Mouse (Mus musculus) kidney, embryonic 15.5 days (tissue): ENCODE measurements around the gene Hist1h4k. TPM values are rescaled to one million over a fixed set of nuclear protein-coding genes. Genes with fewer than 3 reads are reported as not detected.

Experiments used
- ATAC-seq: fragments of 200-750 bp; cut with Nextera tagmentation; replicated peaks from 2 replicates; pipeline ENCODE4 v1.8.0; 2017; ENCODE audit warnings: moderate TSS enrichment; ENCODE audit not compliant: low FRiP score
- H3K27ac ChIP-seq: fragments of 300-500 bp; sonication (generic); 2 replicates; pipeline ENCODE4 v1.5.1; 2015; ENCODE audit warnings: mild to moderate bottlenecking, inconsistent platforms
- H3K27me3 ChIP-seq: fragments of 300-500 bp; sonication (generic); 2 replicates; pipeline ENCODE4 v1.6.1; 2015; ENCODE audit warnings: inconsistent platforms
- H3K36me3 ChIP-seq: fragments of 300-500 bp; sonication (generic); 2 replicates; pipeline ENCODE4 v1.6.1; 2015; ENCODE audit warnings: inconsistent platforms
- H3K4me1 ChIP-seq: fragments of 300-500 bp; sonication (generic); 2 replicates; pipeline ENCODE4 v1.6.1; 2015; ENCODE audit warnings: inconsistent platforms
- H3K4me2 ChIP-seq: fragments of 300-500 bp; sonication (generic); 2 replicates; pipeline ENCODE4 v1.6.1; 2015; ENCODE audit warnings: moderate library complexity, mild to moderate bottlenecking, inconsistent platforms
- H3K4me3 ChIP-seq: fragments of 300-500 bp; sonication (generic); replicated peaks from 2 replicates; pipeline ENCODE4 v1.5.1; 2015; ENCODE audit warnings: mild to moderate bottlenecking, inconsistent platforms
- H3K9ac ChIP-seq: fragments of 300-500 bp; sonication (generic); 2 replicates; pipeline ENCODE4 v1.6.1; 2015; ENCODE audit warnings: mild to moderate bottlenecking, inconsistent platforms
- H3K9me3 ChIP-seq: fragments of 300-500 bp; sonication (generic); replicated peaks from 2 replicates; pipeline ENCODE4 v1.6.1; 2016; ENCODE audit warnings: inconsistent platforms
- WGBS: fragments of 180-500 bp; shearing (Covaris S2); methylation state at CpG from one replicate; pipeline ENCODE4 v1.1.7; 2015; ENCODE audit warnings: mixed read lengths; 5-methylcytosine and 5-hydroxymethylcytosine counted together
- microRNA-seq: library from miRNA; unstranded; fragments of <30 nt; microRNA quantifications from one replicate; pipeline ENCODE4, GENCODE M21; 2016
- polyA plus RNA-seq: library from polyadenylated mRNA; unstranded; fragments of >200 nt; fragmentation: Nextera tagmentation; extraction: Ambion mirVana; gene quantifications from 2 replicates; pipeline ENCODE4 v1.2.1, GENCODE M21; 2015

Gene Hist1h4k
- polyA plus RNA-seq, 1 experiment from 2014 or later = 5.4 TPM

- Histone ChIP-seq H3K4me3 (peak overlapping the region; percentile 49), H3K36me3 (no peaks in the 10 kb centered on the region), H3K27me3 (no peaks in the 10 kb centered on the region), H3K4me1 (peaks cover 30% of the 10 kb centered on the region), H3K9me3 (no peaks in the 10 kb centered on the region), H3K9ac (peak overlapping the region; percentile 67; the same call in 1 of the 2 replicates), H3K4me2 (peak overlapping the region; percentile 79), H3K27ac (peak overlapping the region; percentile 98)
- ATAC-seq = no peak
- WGBS = under 1% methylated on average over 7 of the region's 7 CpGs
Measured at GRCm38 (mm10) chr13:21714725-21715124, 35.6 kb downstream of the Hist1h4k start.

GRCm38 (mm10) chr13:21711698-21712097 lies 38.6 kb downstream of the Hist1h4k start:
- Histone ChIP-seq H3K27me3 (no peaks in the 10 kb centered on the region), H3K27ac (no peak overlapping the region), H3K4me1 (peaks cover 17% of the 10 kb centered on the region), H3K36me3 (no peaks in the 10 kb centered on the region), H3K4me2 (peak overlapping the region; percentile 75), H3K4me3 (peak overlapping the region; percentile 77), H3K9me3 (no peaks in the 10 kb centered on the region), H3K9ac (peak overlapping the region; percentile 45; the same call in 1 of the 2 replicates)
- no peak for ATAC-seq
- 28% methylated on average over 4 of the region's 4 CpGs for WGBS

- no peaks in the 10 kb centered on the region for H3K27me3 ChIP-seq
- H3K4me1 ChIP-seq = peaks cover 17% of the 10 kb centered on the region
- WGBS = 2% methylated on average over 22 of the region's 22 CpGs
- peak overlapping the region; percentile 75 for H3K4me2 ChIP-seq
- no peaks in the 10 kb centered on the region for H3K36me3 ChIP-seq
- peak overlapping the region; percentile 45 for H3K9ac ChIP-seq
- no peaks in the 10 kb centered on the region for H3K9me3 ChIP-seq
- H3K27ac ChIP-seq = peak overlapping the region; percentile 54; the same call in 1 of the 2 replicates
- peak; percentile 80 for ATAC-seq
- peak overlapping the region; percentile 77 for H3K4me3 ChIP-seq
Measured at GRCm38 (mm10) chr13:21710821-21711525, 39.3 kb downstream of the Hist1h4k start.

GRCm38 (mm10) chr13:21710031-21710711 lies 40.1 kb downstream of the Hist1h4k start:
- peak; percentile 76 for ATAC-seq
- no peaks in the 10 kb centered on the region for H3K9me3 ChIP-seq
- WGBS = under 1% methylated on average over 32 of the region's 32 CpGs
- H3K36me3 ChIP-seq = no peaks in the 10 kb centered on the region
- H3K4me3 ChIP-seq = peak overlapping the region; percentile 77
- peak overlapping the region; percentile 93 for H3K27ac ChIP-seq
- peak overlapping the region; percentile 75 for H3K4me2 ChIP-seq
- H3K27me3 ChIP-seq = no peaks in the 10 kb centered on the region
- H3K4me1 ChIP-seq = peaks cover 13% of the 10 kb centered on the region
- peak overlapping the region; percentile 48; the same call in 1 of the 2 replicates for H3K9ac ChIP-seq

GRCm38 (mm10) chr13:21706669-21707068 lies 43.6 kb downstream of the Hist1h4k start:
- H3K27ac ChIP-seq = no peak overlapping the region
- no peaks in the 10 kb centered on the region for H3K36me3 ChIP-seq
- H3K4me3 ChIP-seq = no peak overlapping the region
- no peak for ATAC-seq
- WGBS = 75% methylated on average over 4 of the region's 4 CpGs
- 0 out of 2 replicates have a peak, but pooled peaks cover 6% of the 10 kb centered on the region for H3K4me1 ChIP-seq
- no peak overlapping the region for H3K9ac ChIP-seq
- H3K4me2 ChIP-seq = no peak overlapping the region
- no peaks in the 10 kb centered on the region for H3K9me3 ChIP-seq
- no peaks in the 10 kb centered on the region for H3K27me3 ChIP-seq

Small RNAs within 50 kb of the gene (microRNA-seq; reads per million reads assigned to microRNA genes)
- gene Gm44346 = not detected
- not detected for gene Gm44357
- not detected for gene Gm44367
- not detected for gene Gm44454

Other genes with a start within 250 kb of the Hist1h4k start
- gene Gm11273, start 249.1 kb downstream of the Hist1h4k start, polyA plus RNA-seq = 5.1 and 9.2 TPM in 2 replicates
- 6.4 and 6.7 TPM in 2 replicates for gene Zkscan8, start 219.4 kb downstream of the Hist1h4k start, polyA plus RNA-seq
- gene Olfr1366, start 207.7 kb downstream of the Hist1h4k start, polyA plus RNA-seq = 0.13 and 0.21 TPM in 2 replicates
- not detected in 2 replicates for gene Olfr1535, start 190.6 kb downstream of the Hist1h4k start, polyA plus RNA-seq
- not detected in 2 replicates for gene Olfr1364, start 168.7 kb downstream of the Hist1h4k start, polyA plus RNA-seq
- gene Olfr1362, start 136.5 kb downstream of the Hist1h4k start, polyA plus RNA-seq = not detected in 2 replicates
- gene Olfr11, start 108.0 kb downstream of the Hist1h4k start, polyA plus RNA-seq = not detected in 2 replicates
- gene Olfr1361, start 87.1 kb downstream of the Hist1h4k start, polyA plus RNA-seq = not detected in 2 replicates
- gene Olfr1360, start 73.1 kb downstream of the Hist1h4k start, polyA plus RNA-seq = not detected in 2 replicates
- gene Olfr1359, start 52.4 kb downstream of the Hist1h4k start, polyA plus RNA-seq = not detected in 2 replicates
- 1.6 and 4.5 TPM in 2 replicates for gene Hist1h2bl, start 34.4 kb downstream of the Hist1h4k start, polyA plus RNA-seq
- gene Hist1h2ai, start 34.1 kb downstream of the Hist1h4k start, polyA plus RNA-seq = 29.5 and 35.5 TPM in 2 replicates
- gene Hist1h3h, start 32.8 kb downstream of the Hist1h4k start, polyA plus RNA-seq = 14.2 and 15.6 TPM in 2 replicates
- gene Hist1h2bm, start 28.5 kb downstream of the Hist1h4k start, polyA plus RNA-seq = 4.6 and 5.2 TPM in 2 replicates
- gene Hist1h4j, start 15.4 kb downstream of the Hist1h4k start, polyA plus RNA-seq = 0.91 and 1.9 TPM in 2 replicates
- gene Hist1h2ak, start 3.3 kb upstream of the Hist1h4k start, polyA plus RNA-seq = 32.0 and 32.6 TPM in 2 replicates
- 2.2 and 6.0 TPM in 2 replicates for gene Hist1h2bn, start 3.6 kb upstream of the Hist1h4k start, polyA plus RNA-seq
- gene Hist1h1b, start 30.1 kb upstream of the Hist1h4k start, polyA plus RNA-seq = 24.0 and 28.9 TPM in 2 replicates
- 134 and 151 TPM in 2 replicates for gene Hist1h3i, start 32.9 kb upstream of the Hist1h4k start, polyA plus RNA-seq
- 7.2 and 7.4 TPM in 2 replicates for gene Hist1h2an, start 36.7 kb upstream of the Hist1h4k start, polyA plus RNA-seq
- gene Hist1h2bp, start 37.0 kb upstream of the Hist1h4k start, polyA plus RNA-seq = 1.8 and 3.8 TPM in 2 replicates
- gene Hist1h2bq, start 59.7 kb upstream of the Hist1h4k start, polyA plus RNA-seq = 19.6 and 28.7 TPM in 2 replicates
- 1.8 and 5.5 TPM in 2 replicates for gene Hist1h2ao, start 60.0 kb upstream of the Hist1h4k start, polyA plus RNA-seq
- gene Hist1h4m, start 61.2 kb upstream of the Hist1h4k start, polyA plus RNA-seq = not detected in 2 replicates
- gene Hist1h4n, start 81.7 kb upstream of the Hist1h4k start, polyA plus RNA-seq = 17.2 and 18.2 TPM in 2 replicates
- gene Hist1h2ap, start 83.0 kb upstream of the Hist1h4k start, polyA plus RNA-seq = 3,941 and 3,959 TPM in 2 replicates
- 19.7 and 28.8 TPM in 2 replicates for gene Hist1h2br, start 83.2 kb upstream of the Hist1h4k start, polyA plus RNA-seq
- gene Zfp184, start 194.6 kb upstream of the Hist1h4k start, polyA plus RNA-seq = 12.1 and 12.5 TPM in 2 replicates
- 0.08 and 0.17 TPM in 2 replicates for gene Pom121l2, start 230.7 kb upstream of the Hist1h4k start, polyA plus RNA-seq